Mouse (Mus musculus) ES-E14 (cell line): ENCODE results near the gene Tfeb.

Experiments
- MAFK ChIP-seq: IDR thresholded peaks from 2 replicates; pipeline ENCODE4 v1.6.1; 2014; ENCODE audit warnings: mild to moderate bottlenecking, low read depth, low read length, inconsistent platforms; ENCODE audit not compliant: insufficient read depth
- ZC3H11A ChIP-seq: IDR thresholded peaks from 2 replicates; pipeline ENCODE4 v1.6.1; 2012; ENCODE audit warnings: low read depth, mild to moderate bottlenecking, inconsistent platforms, low read length, borderline replicate concordance
- ZNF384 ChIP-seq: IDR thresholded peaks from 2 replicates; pipeline ENCODE4 v1.6.1; 2012; ENCODE audit warnings: low read depth, low read length, inconsistent platforms

- TF ChIP-seq ZNF384 (no peak), MAFK (no peak), ZC3H11A (no peak)
Observed at GRCm38 (mm10) chr17:47784411-47784810, 47.6 kb downstream of the Tfeb start.
